Mouse (Mus musculus): ENCODE measurements around the gene Csf1. TPM values are rescaled to one million over a fixed set of nuclear protein-coding genes. Genes with fewer than 3 reads are reported as not detected.

The Csf1 gene
- total RNA-seq, 1 experiment, result 34.0 TPM

GRCm38 (mm10) chr3:107768104-107768989 lies 8.1 kb upstream of the Csf1 start:
- no peaks in the 10 kb centered on the region for H3K9me3 ChIP-seq (ENCODE audit: control insufficient read depth, insufficient read depth, low read depth, low read length)
- no peak overlapping the region for H3K4me3 ChIP-seq (ENCODE audit: insufficient read depth in 1 of 2, low read depth in 1 of 2, low read length in 2 of 2, poor library complexity in 1 of 2, severe bottlenecking in 1 of 2)
- DNase-seq (ENCODE audit: low read depth, low spot score), result no peak
- TF ChIP-seq ZNF384 (IDR thresholded peaks at IDR 0.05; ENCODE audit: low read depth, low read length), result no peak
- TF ChIP-seq ZC3H11A (IDR thresholded peaks at IDR 0.05; ENCODE audit: borderline replicate concordance, low read depth, low read length), result no peak
- no peak for TF ChIP-seq MAFK (IDR thresholded peaks at IDR 0.05; ENCODE audit: insufficient read depth, low read depth, low read length)
- no peak for TF ChIP-seq CHD2 (IDR thresholded peaks at IDR 0.05; ENCODE audit: low read depth, low read length)
- TF ChIP-seq HCFC1 (IDR thresholded peaks at IDR 0.05; ENCODE audit: borderline replicate concordance, insufficient read depth, low read length), result no peak
- no peak overlapping the region for H3K9ac ChIP-seq (ENCODE audit: insufficient read depth, low read depth, low read length, poor library complexity, severe bottlenecking)
- H3K4me1 ChIP-seq (ENCODE audit: control insufficient read depth in 2 of 2, insufficient read depth in 2 of 2, low read length in 2 of 2, poor library complexity in 1 of 2), result no peaks in the 10 kb centered on the region
- in situ Hi-C loops (cut with MboI; ENCODE audit: low sequenced_read_pairs in 2 of 2, unreplicated experiment in 2 of 2), result no loop called here
- no peak overlapping the region for H3K27ac ChIP-seq (ENCODE audit: insufficient read depth, low read depth, low read length, poor library complexity, severe bottlenecking)
- H3K36me3 ChIP-seq (ENCODE audit: control insufficient read depth, insufficient read depth, low read length, poor library complexity, severe bottlenecking), result no peaks in the 10 kb centered on the region

GRCm38 (mm10) chr3:107766804-107767203 lies 6.5 kb upstream of the Csf1 start:
- TF ChIP-seq HCFC1 (IDR thresholded peaks at IDR 0.05; ENCODE audit: borderline replicate concordance, insufficient read depth, low read length) (no peak), ZNF384 (IDR thresholded peaks at IDR 0.05; ENCODE audit: low read depth, low read length) (no peak), MAFK (IDR thresholded peaks at IDR 0.05; ENCODE audit: insufficient read depth, low read depth, low read length) (no peak), ZC3H11A (IDR thresholded peaks at IDR 0.05; ENCODE audit: borderline replicate concordance, low read depth, low read length) (no peak), CHD2 (IDR thresholded peaks at IDR 0.05; ENCODE audit: low read depth, low read length) (no peak)
- no peak for DNase-seq (ENCODE audit: low read depth, low spot score)
- H3K4me1 ChIP-seq (ENCODE audit: control insufficient read depth in 2 of 2, insufficient read depth in 2 of 2, low read length in 2 of 2, poor library complexity in 1 of 2), result no peaks in the 10 kb centered on the region
- H3K36me3 ChIP-seq (ENCODE audit: control insufficient read depth, insufficient read depth, low read length, poor library complexity, severe bottlenecking), result no peaks in the 10 kb centered on the region
- no peak overlapping the region for H3K4me3 ChIP-seq (ENCODE audit: insufficient read depth in 1 of 2, low read depth in 1 of 2, low read length in 2 of 2, poor library complexity in 1 of 2, severe bottlenecking in 1 of 2)
- no peaks in the 10 kb centered on the region for H3K9me3 ChIP-seq (ENCODE audit: control insufficient read depth, insufficient read depth, low read depth, low read length)
- H3K9ac ChIP-seq (ENCODE audit: insufficient read depth, low read depth, low read length, poor library complexity, severe bottlenecking), result no peak overlapping the region
- in situ Hi-C loops (cut with MboI; ENCODE audit: low sequenced_read_pairs in 2 of 2, unreplicated experiment in 2 of 2), result no loop called here
- H3K27ac ChIP-seq (ENCODE audit: insufficient read depth, low read depth, low read length, poor library complexity, severe bottlenecking), result no peak overlapping the region

- Histone ChIP-seq H3K36me3 (ENCODE audit: control insufficient read depth, insufficient read depth, low read length, poor library complexity, severe bottlenecking) (no peaks in the 10 kb centered on the region), H3K4me3 (ENCODE audit: insufficient read depth in 1 of 2, low read depth in 1 of 2, low read length in 2 of 2, poor library complexity in 1 of 2, severe bottlenecking in 1 of 2) (no peak overlapping the region), H3K9me3 (ENCODE audit: control insufficient read depth, insufficient read depth, low read depth, low read length) (no peaks in the 10 kb centered on the region), H3K27ac (ENCODE audit: insufficient read depth, low read depth, low read length, poor library complexity, severe bottlenecking) (no peak overlapping the region), H3K9ac (ENCODE audit: insufficient read depth, low read depth, low read length, poor library complexity, severe bottlenecking) (no peak overlapping the region), H3K4me1 (ENCODE audit: control insufficient read depth in 2 of 2, insufficient read depth in 2 of 2, low read length in 2 of 2, poor library complexity in 1 of 2) (no peaks in the 10 kb centered on the region)
- in situ Hi-C loops (cut with MboI; ENCODE audit: low sequenced_read_pairs in 2 of 2, unreplicated experiment in 2 of 2), result no loop called here
- DNase-seq (ENCODE audit: low read depth, low spot score), result no peak
- TF ChIP-seq HCFC1 (IDR thresholded peaks at IDR 0.05; ENCODE audit: borderline replicate concordance, insufficient read depth, low read length) (no peak), ZC3H11A (IDR thresholded peaks at IDR 0.05; ENCODE audit: borderline replicate concordance, low read depth, low read length) (no peak), MAFK (IDR thresholded peaks at IDR 0.05; ENCODE audit: insufficient read depth, low read depth, low read length) (no peak), ZNF384 (IDR thresholded peaks at IDR 0.05; ENCODE audit: low read depth, low read length) (no peak), CHD2 (IDR thresholded peaks at IDR 0.05; ENCODE audit: low read depth, low read length) (no peak)
Measured at GRCm38 (mm10) chr3:107765979-107766378, 5.7 kb upstream of the Csf1 start.

GRCm38 (mm10) chr3:107763552-107763951 lies 3.3 kb upstream of the Csf1 start:
- H3K9me3 ChIP-seq (ENCODE audit: control insufficient read depth, insufficient read depth, low read depth, low read length), result no peaks in the 10 kb centered on the region
- TF ChIP-seq ZNF384 (IDR thresholded peaks at IDR 0.05; ENCODE audit: low read depth, low read length) (no peak), HCFC1 (IDR thresholded peaks at IDR 0.05; ENCODE audit: borderline replicate concordance, insufficient read depth, low read length) (no peak), MAFK (IDR thresholded peaks at IDR 0.05; ENCODE audit: insufficient read depth, low read depth, low read length) (no peak), ZC3H11A (IDR thresholded peaks at IDR 0.05; ENCODE audit: borderline replicate concordance, low read depth, low read length) (no peak), CHD2 (IDR thresholded peaks at IDR 0.05; ENCODE audit: low read depth, low read length) (no peak)
- H3K36me3 ChIP-seq (ENCODE audit: control insufficient read depth, insufficient read depth, low read length, poor library complexity, severe bottlenecking), result no peaks in the 10 kb centered on the region
- no peak overlapping the region for H3K9ac ChIP-seq (ENCODE audit: insufficient read depth, low read depth, low read length, poor library complexity, severe bottlenecking)
- H3K4me3 ChIP-seq (ENCODE audit: insufficient read depth in 1 of 2, low read depth in 1 of 2, low read length in 2 of 2, poor library complexity in 1 of 2, severe bottlenecking in 1 of 2), result no peak overlapping the region
- H3K4me1 ChIP-seq (ENCODE audit: control insufficient read depth in 2 of 2, insufficient read depth in 2 of 2, low read length in 2 of 2, poor library complexity in 1 of 2), result no peaks in the 10 kb centered on the region
- H3K27ac ChIP-seq (ENCODE audit: insufficient read depth, low read depth, low read length, poor library complexity, severe bottlenecking), result no peak overlapping the region; the same call in 1 of the 2 replicates
- in situ Hi-C loops (cut with MboI; ENCODE audit: low sequenced_read_pairs in 2 of 2, unreplicated experiment in 2 of 2), result no loop called here
- no peak for DNase-seq (ENCODE audit: low read depth, low spot score)
